Mouse (Mus musculus) kidney, postnatal 36 days (tissue): Measurements from ENCODE around the gene Morc3.

Experiments
- DNase-seq, 2 experiments: peaks; one replicate each; pipeline ENCODE4 v3.0.0; 2021 to 2022; ENCODE audit warnings: mixed read lengths in 2 of 2

The Morc3 gene

DNA sequence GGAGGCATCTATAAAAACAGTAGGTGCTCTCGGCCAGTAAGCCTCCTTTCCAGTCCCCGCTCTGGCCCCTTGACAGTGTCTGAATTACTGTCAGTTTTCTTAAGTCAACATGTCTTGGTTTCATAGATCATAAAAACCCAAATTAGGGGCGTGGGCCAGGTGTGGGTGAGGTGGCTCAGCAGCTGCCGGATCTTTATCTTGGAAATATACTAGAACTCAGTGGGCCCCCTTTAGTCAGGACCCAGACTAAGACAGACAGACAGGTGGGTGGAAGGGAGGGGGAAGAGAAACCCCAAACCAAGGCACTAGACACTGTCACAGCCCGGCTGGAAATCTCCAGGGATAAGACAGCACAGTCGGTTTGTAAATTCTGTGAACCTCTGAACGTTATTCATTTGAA, 91.9 kb downstream of the Morc3 start:
- DNase-seq, result no peak
